Mouse (Mus musculus) liver, postnatal 0 days (tissue): ENCODE measurements around the gene Ppm1l.

Experiments used
- CTCF ChIP-seq: sonication (generic); IDR thresholded peaks from 2 replicates; pipeline ENCODE4 v1.5.1; 2016; ENCODE audit warnings: antibody characterized with exemption, low read depth
- EP300 ChIP-seq: IDR thresholded peaks from 2 replicates; pipeline ENCODE4 v1.6.1; 2016; ENCODE audit warnings: antibody characterized with exemption, low read depth, mild to moderate bottlenecking

DNA sequence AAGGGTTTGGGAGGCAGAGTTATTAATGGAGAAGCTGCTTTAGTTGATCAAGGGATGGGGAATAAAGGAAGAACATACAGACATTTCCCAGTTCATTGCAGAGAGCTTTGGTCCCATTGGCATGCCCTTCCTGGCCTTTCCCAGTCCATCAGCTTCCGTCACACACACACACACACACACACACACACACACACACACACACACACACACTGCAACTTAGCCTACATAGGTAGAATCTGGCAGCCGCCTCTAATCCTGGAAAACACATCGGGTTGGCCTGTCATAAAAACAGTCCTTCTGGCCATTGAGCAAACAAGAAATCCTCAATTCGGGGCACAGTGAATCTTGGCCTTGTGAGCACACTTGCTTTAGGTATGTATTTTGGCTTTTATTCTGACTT is 64.6 kb downstream of the Ppm1l start:
- no peak for TF ChIP-seq CTCF
- TF ChIP-seq EP300: no peak
